Mouse (Mus musculus): ENCODE measurements around the gene Slc8b1.

- TF ChIP-seq CTCF (IDR thresholded peaks at IDR 0.05) (no peak), POLR2A (IDR thresholded peaks at IDR 0.05; ENCODE audit: insufficient read depth, low read depth, low read length) (no peak), EP300 (IDR thresholded peaks at IDR 0.05; ENCODE audit: insufficient read depth, low read depth, low read length) (no peak)
Measured at GRCm38 (mm10) chr5:120583511-120583910, 72.5 kb downstream of the Slc8b1 start.
